Mouse (Mus musculus) heart, adult 2 months (tissue): ENCODE results near the gene 6430628N08Rik. TPM values are rescaled to one million over a fixed set of nuclear protein-coding genes. Genes with fewer than 3 reads are reported as not detected.

Experiments used
- DNase-seq, 2 experiments: peaks; one replicate each; pipeline ENCODE4 v3.0.0; 2021
- H3K27ac ChIP-seq: fragments of 200-600 bp; 2 replicates; pipeline ENCODE4 v1.8.1; 2022
- H3K27me3 ChIP-seq: fragments of 200-500 bp; 2 replicates; pipeline ENCODE4 v1.6.1; 2012; ENCODE audit warnings: mild to moderate bottlenecking, low read length, inconsistent platforms, mixed read lengths; ENCODE audit not compliant: control insufficient read depth, insufficient read depth
- H3K36me3 ChIP-seq: fragments of 200-500 bp; 2 replicates; pipeline ENCODE4 v1.6.1; 2012; ENCODE audit warnings: low read length, inconsistent platforms; ENCODE audit not compliant: control insufficient read depth, insufficient read depth
- H3K4me1 ChIP-seq: fragments of 200-500 bp; 2 replicates; pipeline ENCODE4 v1.6.1; 2011; ENCODE audit warnings: low read length; ENCODE audit not compliant: control insufficient read depth, insufficient read depth
- H3K4me3 ChIP-seq: fragments of 200-600 bp; 2 replicates; pipeline ENCODE4 v1.8.1; 2022
- H3K79me2 ChIP-seq: fragments of 200-500 bp; replicated peaks from 2 replicates; pipeline ENCODE4 v1.6.1; 2012; ENCODE audit warnings: mild to moderate bottlenecking, inconsistent platforms, low read length, moderate library complexity, mixed read lengths; ENCODE audit not compliant: control insufficient read depth, insufficient read depth
- H3K9ac ChIP-seq: fragments of 200-500 bp; 2 replicates; pipeline ENCODE4 v1.6.1; 2012; ENCODE audit warnings: low read depth, mild to moderate bottlenecking, control low read depth, inconsistent platforms, low read length, mixed read lengths
- CTCF ChIP-seq: fragments of 200-600 bp; IDR thresholded peaks from 2 replicates; pipeline ENCODE4 v1.8.1; 2022; ENCODE audit warnings: antibody characterized with exemption, mild to moderate bottlenecking, moderate library complexity
- EP300 ChIP-seq: fragments of 200-500 bp; IDR thresholded peaks from 2 replicates; pipeline ENCODE4 v1.6.1; 2011; ENCODE audit warnings: low read depth, low read length, control low read depth; ENCODE audit not compliant: insufficient read depth
- POLR2A ChIP-seq: fragments of 200-500 bp; IDR thresholded peaks from 2 replicates; pipeline ENCODE4 v1.6.1; 2011; ENCODE audit warnings: mild to moderate bottlenecking, low read depth, low read length, control low read depth; ENCODE audit not compliant: insufficient read depth
- WGBS: fragments of 180-500 bp; shearing (Covaris S2); methylation state at CpG from one replicate; pipeline ENCODE4 v1.1.7; 2018; 5-methylcytosine and 5-hydroxymethylcytosine counted together
- intact Hi-C: fragments of 180-260 bp; cut with DNase I; formaldehyde crosslinking; loops from one replicate; pipeline ENCODE4 v1.15.1; 2025
- long read RNA-seq: library from polyadenylated mRNA; stranded (forward); transcript quantifications from one replicate; pipeline ENCODE4 v2.0.0, GENCODE M21; 2021
- polyA plus RNA-seq: library from polyadenylated mRNA; depleted of rRNA; stranded (reverse); fragments of >200 nt; gene quantifications from 2 replicates; pipeline ENCODE4 v1.2.3, GENCODE M21; 2012; rRNA removed
- total RNA-seq, 2 experiments: library from RNA; stranded (reverse); gene quantifications; 2 replicates each; pipeline ENCODE4 v1.2.3; 2021

The 6430628N08Rik gene
- total RNA-seq (not detected), polyA plus RNA-seq (not detected in 2 replicates)
- long read RNA-seq, result 0 reads

DNA sequence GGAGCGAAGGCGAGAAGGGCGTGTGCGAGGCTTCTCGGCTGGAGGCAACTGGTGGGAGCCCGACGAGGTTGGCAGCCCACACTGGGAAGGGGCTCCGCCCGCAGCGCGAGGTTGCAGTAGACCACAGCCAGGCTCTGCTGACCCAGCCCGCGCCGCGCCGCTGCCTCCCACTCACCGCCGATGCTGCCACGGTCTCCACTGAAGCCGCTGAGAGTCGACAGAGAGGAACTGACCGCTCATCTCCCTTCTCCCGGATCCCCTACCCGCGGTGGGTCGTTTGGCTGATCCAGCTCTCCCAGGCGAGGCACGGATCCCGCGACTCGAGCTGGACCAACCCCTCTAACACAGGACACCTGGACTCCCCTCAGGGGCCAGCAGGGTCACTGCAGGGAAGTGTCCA is at the start of gene 6430628N08Rik:
6430628N08Rik (plus strand) TSS at position 113 of the 400 bp plus-strand sequence.
- TF ChIP-seq EP300 (no peak), CTCF (no peak), POLR2A (no peak)
- no peaks in the 10 kb centered on the region for H3K79me2 ChIP-seq
- intact Hi-C loops, result no loop called here
- H3K9ac ChIP-seq, result no peak within 1 kb of the TSS
- 2% methylated on average over 31 of the region's 31 CpGs for WGBS
- H3K36me3 ChIP-seq, result no peaks in the 10 kb centered on the region
- H3K4me1 ChIP-seq, result peaks cover 2% of the 10 kb centered on the region
- H3K27ac ChIP-seq, result no peak within 1 kb of the TSS
- no peak within 1 kb of the TSS for H3K4me3 ChIP-seq
- DNase-seq, result no peak
- H3K27me3 ChIP-seq, result peaks cover 7% of the 10 kb centered on the region

DNA sequence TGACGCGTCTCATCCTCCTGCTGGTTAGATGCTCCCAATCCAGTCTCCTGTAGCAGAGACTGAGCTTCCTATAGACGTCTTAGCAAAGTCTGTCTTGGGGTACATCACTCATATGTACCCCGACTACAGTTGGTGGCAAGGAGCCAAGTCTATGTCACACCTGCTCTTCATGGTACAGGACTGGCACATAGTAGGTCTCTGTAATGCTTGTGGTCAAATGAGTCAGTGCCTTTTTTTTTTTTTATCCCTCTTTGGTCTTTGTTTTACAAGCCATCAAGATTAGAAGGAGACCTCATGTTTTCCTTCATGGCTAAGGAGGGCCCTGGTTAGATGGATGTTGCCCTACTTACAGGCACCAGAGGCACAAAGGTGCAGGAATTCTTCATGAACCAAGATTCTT is 49.6 kb upstream of the 6430628N08Rik start:
- no peak overlapping the region for H3K9ac ChIP-seq
- 85% methylated on average over 4 of the region's 4 CpGs for WGBS
- H3K4me3 ChIP-seq, result no peak overlapping the region
- TF ChIP-seq EP300 (no peak), CTCF (no peak), POLR2A (no peak)
- no peaks in the 10 kb centered on the region for H3K27me3 ChIP-seq
- no peak overlapping the region for H3K27ac ChIP-seq
- intact Hi-C loops, result loop anchor here (10.0 kb wide), 1 partner anchor 196 kb away; the partner anchor contains the start of gene Cyp4b1
- H3K36me3 ChIP-seq, result no peaks in the 10 kb centered on the region
- DNase-seq, result no peak
- H3K4me1 ChIP-seq, result no peaks in the 10 kb centered on the region; the same call in 1 of the 2 replicates
- H3K79me2 ChIP-seq, result no peaks in the 10 kb centered on the region

DNA sequence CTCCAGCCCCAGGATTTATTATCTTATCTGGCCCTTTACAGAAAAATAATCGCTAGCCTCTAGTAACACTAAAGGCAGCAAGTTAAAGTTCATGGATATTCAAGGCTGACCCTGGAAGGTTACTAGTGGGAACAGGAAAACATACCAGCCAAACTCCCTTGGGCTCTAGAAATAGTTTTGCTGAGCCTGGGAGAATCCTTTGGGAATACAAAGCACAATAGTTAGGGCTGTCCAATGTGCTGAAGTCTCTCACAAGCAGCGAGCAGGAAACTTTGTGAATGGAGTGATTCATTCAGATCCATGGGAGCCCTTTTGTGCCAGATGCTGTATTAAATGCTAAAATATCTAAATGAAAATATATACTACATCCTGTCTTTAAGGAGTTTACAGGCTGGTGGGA is 43.8 kb upstream of the 6430628N08Rik start:
- WGBS, result 27% methylated on average over 2 of the region's 2 CpGs
- intact Hi-C loops, result loop anchor here (10.0 kb wide), 1 partner anchor 202 kb away; the partner anchor contains the start of gene Cyp4b1
- Histone ChIP-seq H3K79me2 (no peaks in the 10 kb centered on the region), H3K27me3 (no peaks in the 10 kb centered on the region), H3K27ac (peak overlapping the region; percentile 12; the same call in 1 of the 2 replicates), H3K9ac (no peak overlapping the region), H3K4me3 (no peak overlapping the region), H3K4me1 (peaks cover 14% of the 10 kb centered on the region), H3K36me3 (peaks cover 22% of the 10 kb centered on the region)
- no peak for DNase-seq
- TF ChIP-seq POLR2A, result no peak

DNA sequence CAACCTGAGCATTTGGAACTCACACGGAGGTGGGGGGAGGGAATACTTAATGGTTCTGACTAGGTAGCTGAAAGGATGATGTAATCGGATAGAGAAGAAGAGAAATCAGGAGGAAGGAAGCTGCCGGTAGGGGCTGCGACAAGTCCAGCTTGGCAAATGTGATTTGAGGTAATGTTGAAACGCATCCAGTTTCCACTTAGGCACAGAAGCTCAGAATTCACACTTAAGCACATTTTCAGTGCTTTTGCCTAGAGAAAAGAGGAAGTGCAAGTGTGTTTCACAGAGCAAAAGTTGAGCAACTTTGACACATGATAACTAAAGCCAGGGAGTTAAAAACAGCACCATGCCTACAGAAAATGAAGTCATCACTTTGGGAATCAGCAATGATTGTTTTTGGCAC is 43.1 kb upstream of the 6430628N08Rik start:
- intact Hi-C loops, result loop anchor here (10.0 kb wide), 1 partner anchor 203 kb away; the partner anchor contains the start of gene Cyp4b1
- Histone ChIP-seq H3K4me1 (peaks cover 15% of the 10 kb centered on the region), H3K36me3 (peaks cover 22% of the 10 kb centered on the region), H3K79me2 (no peaks in the 10 kb centered on the region), H3K4me3 (no peak overlapping the region), H3K27me3 (no peaks in the 10 kb centered on the region), H3K9ac (no peak overlapping the region), H3K27ac (peak overlapping the region; percentile 21)
- DNase-seq, result no peak
- 23% methylated on average over 5 of the region's 5 CpGs for whole genome bisulfite sequencing
- 0 out of 2 replicates have a peak, but pooled peaks have one; percentile 14 for TF ChIP-seq CTCF
- TF ChIP-seq POLR2A, result no peak
- TF ChIP-seq EP300, result no peak

DNA sequence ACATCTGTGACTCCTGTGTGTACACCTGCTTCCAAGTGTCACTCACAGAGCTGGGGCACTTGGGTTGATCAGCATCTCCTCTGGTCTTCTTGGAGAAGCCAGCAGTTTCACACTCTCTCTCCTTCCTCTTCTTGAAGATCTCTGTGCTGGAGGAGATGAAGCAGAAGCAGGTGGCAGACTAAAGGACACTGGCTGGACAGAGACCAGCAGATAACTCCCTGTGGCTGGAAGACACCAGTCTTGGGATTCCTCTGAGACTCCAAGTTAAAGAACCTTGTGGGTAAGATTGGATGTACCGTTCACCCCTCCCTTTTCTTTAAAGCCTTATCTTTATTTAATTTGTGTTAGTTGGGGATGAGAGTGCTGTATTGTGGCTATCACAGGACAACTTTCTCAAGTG is 42.4 kb upstream of the 6430628N08Rik start:
- H3K79me2 ChIP-seq, result no peaks in the 10 kb centered on the region
- H3K9ac ChIP-seq, result no peak overlapping the region
- no peak for TF ChIP-seq CTCF
- TF ChIP-seq POLR2A, result no peak
- no peak for TF ChIP-seq EP300
- 74% methylated on average over 1 of the region's 1 CpGs for WGBS
- DNase-seq, result no peak
- H3K4me1 ChIP-seq, result peaks cover 15% of the 10 kb centered on the region
- intact Hi-C loops, result loop anchor here (10.0 kb wide), 1 partner anchor 203 kb away; the partner anchor contains the start of gene Cyp4b1
- no peak overlapping the region for H3K4me3 ChIP-seq
- H3K27me3 ChIP-seq, result no peaks in the 10 kb centered on the region
- no peak overlapping the region for H3K27ac ChIP-seq
- H3K36me3 ChIP-seq, result peaks cover 22% of the 10 kb centered on the region

DNA sequence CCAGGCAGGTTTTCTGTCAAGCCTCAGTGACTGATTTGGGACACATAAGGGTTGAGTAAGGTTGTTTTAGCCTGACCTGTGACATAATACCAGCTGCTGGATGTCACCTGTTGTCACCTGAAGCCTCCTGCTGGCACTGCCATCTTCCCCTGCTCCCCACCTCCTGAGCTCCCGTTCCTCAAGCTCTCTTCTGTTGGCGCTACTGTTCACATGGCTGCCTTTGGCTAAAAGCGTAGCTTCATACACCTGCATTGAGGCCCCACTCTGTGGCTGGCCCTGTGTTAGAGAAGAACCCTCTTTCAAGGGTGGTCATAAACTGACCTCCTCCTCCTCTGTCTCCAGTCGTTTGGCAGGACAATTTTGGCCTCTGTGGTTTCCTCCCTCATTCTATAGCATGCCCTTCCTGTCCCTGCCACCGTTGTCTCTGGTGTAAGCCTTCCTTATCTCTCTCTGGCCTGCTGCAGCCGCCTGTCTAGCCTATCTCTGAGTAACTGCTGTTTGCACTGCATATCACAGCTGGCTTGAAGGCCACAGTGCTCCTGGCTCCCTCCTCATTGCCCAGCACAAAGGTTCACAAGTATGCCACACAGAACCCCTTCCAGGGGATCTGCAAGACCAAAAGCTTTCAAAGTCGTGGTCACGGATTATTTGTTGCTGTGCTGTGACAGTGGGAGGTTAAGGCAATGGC is 41.3 kb upstream of the 6430628N08Rik start:
- Histone ChIP-seq H3K36me3 (peaks cover 22% of the 10 kb centered on the region), H3K9ac (no peak overlapping the region), H3K4me1 (peaks cover 15% of the 10 kb centered on the region), H3K79me2 (no peaks in the 10 kb centered on the region), H3K27ac (no peak overlapping the region), H3K4me3 (no peak overlapping the region), H3K27me3 (no peaks in the 10 kb centered on the region)
- no peak for DNase-seq
- intact Hi-C loops, result loop anchor here (10.0 kb wide), 1 partner anchor 204 kb away; the partner anchor contains the start of gene Cyp4b1
- 53% methylated on average over 8 of the region's 8 CpGs for WGBS
- TF ChIP-seq CTCF (no peak), POLR2A (no peak), EP300 (no peak)
